Mouse (Mus musculus): ENCODE data around the gene Syt9. TPM values are rescaled to one million over a fixed set of nuclear protein-coding genes. Genes with fewer than 3 reads are reported as not detected.

The Syt9 gene
- polyA plus RNA-seq, 1 experiment: 39.6 TPM

GRCm38 (mm10) chr7:107592641-107593040, 222.1 kb downstream of the Syt9 start:
- H3K27me3 ChIP-seq (ENCODE audit: control insufficient read depth, insufficient read depth, low read length): no peaks in the 10 kb centered on the region
- no peaks in the 10 kb centered on the region for H3K4me1 ChIP-seq (ENCODE audit: control insufficient read depth, insufficient read depth, low read length)
- DNase-seq: peak; percentile 10 to 24
- WGBS: 32% methylated on average over 2 of the region's 2 CpGs
- TF ChIP-seq CTCF (IDR thresholded peaks at IDR 0.05; ENCODE audit: borderline replicate concordance, insufficient read depth, low read depth, low read length): no peak
- no peak for TF ChIP-seq POLR2A (IDR thresholded peaks at IDR 0.05; ENCODE audit: borderline replicate concordance, insufficient read depth, low read length)
- no peak overlapping the region for H3K4me3 ChIP-seq (replicated peaks; ENCODE audit: insufficient read depth, low read depth, low read length)
- H3K27ac ChIP-seq (ENCODE audit: insufficient read depth, low read length): 0 out of 2 replicates have a peak overlapping the region, but pooled peaks have one; percentile 17

- TF ChIP-seq POLR2A (IDR thresholded peaks at IDR 0.05; ENCODE audit: borderline replicate concordance, insufficient read depth, low read length) (no peak), CTCF (IDR thresholded peaks at IDR 0.05; ENCODE audit: borderline replicate concordance, insufficient read depth, low read depth, low read length) (no peak)
- WGBS: 42% methylated on average over 7 of the region's 7 CpGs
- DNase-seq: no peak
- Histone ChIP-seq H3K4me1 (ENCODE audit: control insufficient read depth, insufficient read depth, low read length) (no peaks in the 10 kb centered on the region), H3K27ac (ENCODE audit: insufficient read depth, low read length) (no peak overlapping the region), H3K4me3 (replicated peaks; ENCODE audit: insufficient read depth, low read depth, low read length) (no peak overlapping the region), H3K27me3 (ENCODE audit: control insufficient read depth, insufficient read depth, low read length) (no peaks in the 10 kb centered on the region)
Observed at GRCm38 (mm10) chr7:107593904-107594303, 223.4 kb downstream of the Syt9 start.

- H3K27ac ChIP-seq (ENCODE audit: insufficient read depth, low read length): no peak overlapping the region
Observed at GRCm38 (mm10) chr7:107594325-107594856, 223.9 kb downstream of the Syt9 start.

GRCm38 (mm10) chr7:107594857-107595402, 224.4 kb downstream of the Syt9 start, which contains the start of gene Ppfibp2:
TSS of gene Ppfibp2 (plus strand) at chr7:107595207.
- no peak within 1 kb of the TSS for H3K27ac ChIP-seq (ENCODE audit: insufficient read depth, low read length)
- no peak for TF ChIP-seq POLR2A (IDR thresholded peaks at IDR 0.05; ENCODE audit: borderline replicate concordance, insufficient read depth, low read length)
- TF ChIP-seq CTCF (IDR thresholded peaks at IDR 0.05; ENCODE audit: borderline replicate concordance, insufficient read depth, low read depth, low read length): no peak

More at GRCm38 (mm10) chr7:107594325-107594856, 223.9 kb downstream of the Syt9 start:
- Histone ChIP-seq H3K27me3 (ENCODE audit: control insufficient read depth, insufficient read depth, low read length) (no peaks in the 10 kb centered on the region), H3K4me3 (replicated peaks; ENCODE audit: insufficient read depth, low read depth, low read length) (peak overlapping the region; percentile 68), H3K4me1 (ENCODE audit: control insufficient read depth, insufficient read depth, low read length) (no peaks in the 10 kb centered on the region)
- 4% methylated on average over 16 of the region's 16 CpGs for WGBS
- peak; percentile 37 to 48 for DNase-seq
- TF ChIP-seq CTCF (IDR thresholded peaks at IDR 0.05; ENCODE audit: borderline replicate concordance, insufficient read depth, low read depth, low read length): no peak
- no peak for TF ChIP-seq POLR2A (IDR thresholded peaks at IDR 0.05; ENCODE audit: borderline replicate concordance, insufficient read depth, low read length)

GRCm38 (mm10) chr7:107595426-107595825, 224.9 kb downstream of the Syt9 start:
- H3K27ac ChIP-seq (ENCODE audit: insufficient read depth, low read length): no peak overlapping the region
- 17% methylated on average over 13 of the region's 13 CpGs for WGBS
- no peaks in the 10 kb centered on the region for H3K4me1 ChIP-seq (ENCODE audit: control insufficient read depth, insufficient read depth, low read length)
- no peak for DNase-seq
- peak overlapping the region; percentile 68 for H3K4me3 ChIP-seq (replicated peaks; ENCODE audit: insufficient read depth, low read depth, low read length)
- TF ChIP-seq CTCF (IDR thresholded peaks at IDR 0.05; ENCODE audit: borderline replicate concordance, insufficient read depth, low read depth, low read length) (no peak), POLR2A (IDR thresholded peaks at IDR 0.05; ENCODE audit: borderline replicate concordance, insufficient read depth, low read length) (no peak)
- H3K27me3 ChIP-seq (ENCODE audit: control insufficient read depth, insufficient read depth, low read length): no peaks in the 10 kb centered on the region

More at GRCm38 (mm10) chr7:107594857-107595402, 224.4 kb downstream of the Syt9 start, which contains the start of gene Ppfibp2:
- Histone ChIP-seq H3K4me1 (ENCODE audit: control insufficient read depth, insufficient read depth, low read length) (no peaks in the 10 kb centered on the region), H3K4me3 (replicated peaks; ENCODE audit: insufficient read depth, low read depth, low read length) (peak within 1 kb of the TSS; percentile 68), H3K27me3 (ENCODE audit: control insufficient read depth, insufficient read depth, low read length) (no peaks in the 10 kb centered on the region)
- 1% methylated on average over 23 of the region's 24 CpGs for WGBS
- peak; percentile 75 to 76 for DNase-seq

GRCm38 (mm10) chr7:107596753-107597152, 226.2 kb downstream of the Syt9 start:
- Histone ChIP-seq H3K4me3 (replicated peaks; ENCODE audit: insufficient read depth, low read depth, low read length) (no peak overlapping the region), H3K27ac (ENCODE audit: insufficient read depth, low read length) (no peak overlapping the region), H3K4me1 (ENCODE audit: control insufficient read depth, insufficient read depth, low read length) (no peaks in the 10 kb centered on the region), H3K27me3 (ENCODE audit: control insufficient read depth, insufficient read depth, low read length) (no peaks in the 10 kb centered on the region)
- DNase-seq: no peak
- no peak for TF ChIP-seq POLR2A (IDR thresholded peaks at IDR 0.05; ENCODE audit: borderline replicate concordance, insufficient read depth, low read length)
- TF ChIP-seq CTCF (IDR thresholded peaks at IDR 0.05; ENCODE audit: borderline replicate concordance, insufficient read depth, low read depth, low read length): no peak

GRCm38 (mm10) chr7:107597956-107598355, 227.4 kb downstream of the Syt9 start:
- TF ChIP-seq POLR2A (IDR thresholded peaks at IDR 0.05; ENCODE audit: borderline replicate concordance, insufficient read depth, low read length) (no peak), CTCF (IDR thresholded peaks at IDR 0.05; ENCODE audit: borderline replicate concordance, insufficient read depth, low read depth, low read length) (no peak)
- Histone ChIP-seq H3K27ac (ENCODE audit: insufficient read depth, low read length) (no peak overlapping the region), H3K4me1 (ENCODE audit: control insufficient read depth, insufficient read depth, low read length) (no peaks in the 10 kb centered on the region), H3K27me3 (ENCODE audit: control insufficient read depth, insufficient read depth, low read length) (no peaks in the 10 kb centered on the region), H3K4me3 (replicated peaks; ENCODE audit: insufficient read depth, low read depth, low read length) (no peak overlapping the region)
- DNase-seq: no peak
- WGBS: 89% methylated on average over 3 of the region's 3 CpGs

Other genes starting within 250 kb of the Syt9 start
- not detected in 2 replicates for gene Olfr715, start 239.6 kb upstream of the Syt9 start, polyA plus RNA-seq (2012; rRNA removed)
- not detected in 2 replicates for gene Olfr716, start 232.4 kb upstream of the Syt9 start, polyA plus RNA-seq (2012; rRNA removed)
- gene Nlrp14, start 203.7 kb upstream of the Syt9 start, polyA plus RNA-seq (2012; rRNA removed): not detected in 2 replicates
- gene Rbmxl2, start 161.3 kb upstream of the Syt9 start, polyA plus RNA-seq (2012; rRNA removed): not detected in 2 replicates
- gene Olfml1, start 196.7 kb downstream of the Syt9 start, polyA plus RNA-seq (2012; rRNA removed): 11.4 and 13.4 TPM in 2 replicates
- 10.0 and 12.5 TPM in 2 replicates for gene Ppfibp2, start 224.5 kb downstream of the Syt9 start, polyA plus RNA-seq (2012; rRNA removed)

Measured in cerebellum, adult 2 months (tissue).